Mouse (Mus musculus) ovary, postnatal 14 days (tissue): ENCODE data around the gene Olfr916.

Experiments used
- DNase-seq: peaks from one replicate; pipeline ENCODE4 v3.0.0; 2022; ENCODE audit warnings: low spot score

Olfr916 gene

GRCm38 (mm10) chr9:38659775-38660174, at the start of gene Olfr916:
Gene Olfr916 (minus strand): TSS chr9:38659875.
- DNase-seq = no peak

DNA sequence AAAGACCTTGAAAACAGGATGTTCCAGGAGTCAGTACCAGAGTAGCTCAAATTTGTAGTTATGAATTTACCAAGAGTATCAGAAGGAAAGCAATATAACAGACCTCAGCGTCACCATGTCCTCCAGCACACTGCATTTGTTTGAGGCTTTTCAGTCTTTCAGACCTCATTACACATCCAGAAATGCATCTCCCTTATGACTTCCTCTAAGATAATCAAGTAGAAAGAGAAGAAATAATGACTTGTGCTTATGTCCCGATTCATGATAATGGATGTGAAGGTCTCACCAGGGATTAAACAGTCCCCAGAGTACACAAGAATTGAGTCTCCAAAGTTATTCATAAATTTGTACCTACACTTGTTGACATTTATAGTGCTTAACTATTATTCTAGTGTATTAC, 14.8 kb upstream of the Olfr916 start, which contains the start of gene Olfr918:
Olfr918 (minus strand) TSS at position 101 of the 400 bp plus-strand sequence.
- DNase-seq = no peak

DNA sequence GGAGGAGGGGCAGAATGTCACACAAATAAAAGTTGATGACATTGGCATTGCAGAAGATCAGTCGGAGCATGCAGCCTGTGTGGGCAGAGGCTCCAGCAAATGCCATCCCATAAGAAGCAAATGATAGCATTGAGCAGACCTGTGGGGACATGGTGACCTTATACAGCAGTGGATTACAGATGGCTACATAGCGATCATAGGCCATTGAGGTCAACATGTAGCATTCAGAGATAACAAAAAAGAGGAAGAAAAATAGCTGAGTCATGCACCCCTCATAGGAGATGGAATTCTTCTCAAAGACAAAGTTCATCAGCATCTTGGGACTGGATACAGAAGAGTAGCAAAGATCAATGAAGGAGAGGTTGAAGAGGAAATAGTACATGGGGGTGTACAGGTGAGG, 13.2 kb upstream of the Olfr916 start:
- DNase-seq = no peak

- no peak for DNase-seq
Measured at GRCm38 (mm10) chr9:38665742-38666141, 6.1 kb upstream of the Olfr916 start, which contains the start of gene Olfr917. Gene Olfr917 (minus strand): TSS chr9:38665842.

DNA sequence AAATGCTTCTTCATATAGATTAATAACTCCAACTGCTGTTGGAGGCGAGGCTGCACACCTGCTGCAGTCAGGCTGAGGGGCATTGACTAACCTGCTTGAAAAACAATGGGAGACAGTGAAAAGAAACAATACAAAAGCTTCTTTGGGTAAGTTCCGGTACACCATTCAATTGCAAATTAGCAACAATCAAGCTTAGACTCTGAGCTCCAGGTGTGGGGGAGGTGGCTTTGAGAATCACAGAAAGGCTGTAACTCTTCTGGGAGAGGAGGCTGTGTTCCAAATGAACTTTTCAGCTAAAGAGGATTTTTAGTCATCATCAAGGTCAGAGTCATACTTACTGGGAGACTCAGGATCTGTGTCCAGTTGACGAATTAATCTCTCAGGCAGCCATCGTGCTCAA, 27.3 kb downstream of the Olfr916 start:
- no peak for DNase-seq
